Comparison of ENCODE assay signal across 8 mouse cellular contexts in genomic region chr16:21412593-21413047, GRCm38 (mm10). TPM values are rescaled to one million over a fixed set of nuclear protein-coding genes. Genes with fewer than 3 reads are reported as not detected.
DNase-seq lines count a peak whose midpoint lies in the region; ATAC-seq and TF ChIP-seq lines count a peak whose summit lies in the region.

No protein-coding gene starts in this region.

- no peak overlapping the region for H3K9ac ChIP-seq in hindbrain, embryonic 16.5 days (ENCODE audit: low read depth, low read length)

- H3K4me1 ChIP-seq in cerebellum, adult 2 months (ENCODE audit: control insufficient read depth, insufficient read depth, low read length), result no peaks in the 10 kb centered on the region
- no peaks in the 10 kb centered on the region for H3K4me1 ChIP-seq in hindbrain, embryonic 16.5 days (ENCODE audit: control insufficient read depth, insufficient read depth, low read depth, low read length)

- in situ Hi-C loops in Patski (cut with MboI; ENCODE audit: low pct_unique_long_range_greater_than_20kb), result no loop called here

- H3K4me2 ChIP-seq in hindbrain, embryonic 16.5 days (ENCODE audit: low read length), result no peak overlapping the region

- 18% methylated on average over 8 of the region's 8 CpGs for WGBS in cerebellum, adult 2 months
- WGBS in hindbrain, embryonic 16.5 days, result 22% methylated on average over 8 of the region's 8 CpGs

- TF ChIP-seq CTCF in Patski (IDR thresholded peaks at IDR 0.05), result peak; percentile 99
- TF ChIP-seq CTCF in cerebellum, adult 2 months (IDR thresholded peaks at IDR 0.05; ENCODE audit: borderline replicate concordance, insufficient read depth, low read depth, low read length), result peak; percentile 98

- H3K9me3 ChIP-seq in hindbrain, embryonic 16.5 days (ENCODE audit: control insufficient read depth, low read length), result no peaks in the 10 kb centered on the region

- CTCF ChIA-PET in Patski (lab: Charles Lee), result interaction anchor here (0.6 to 4.6 kb wide), 14 partner anchors 8 to 220 kb away, joined by 3 to 30 read pairs (median 4); partner anchors contain the start of genes Ephb3 and Vps8

- no peak overlapping the region for H3K4me3 ChIP-seq in cerebellum, adult 2 months (replicated peaks; ENCODE audit: insufficient read depth, low read depth, low read length)
- no peak overlapping the region for H3K4me3 ChIP-seq in hindbrain, embryonic 16.5 days (ENCODE audit: low read length)

- no peaks in the 10 kb centered on the region for H3K36me3 ChIP-seq in hindbrain, embryonic 16.5 days (ENCODE audit: control insufficient read depth, insufficient read depth, low read length)

- peaks cover 4% of the 10 kb centered on the region for H3K27me3 ChIP-seq in Patski
- H3K27me3 ChIP-seq in cerebellum, adult 2 months (ENCODE audit: control insufficient read depth, insufficient read depth, low read length), result no peaks in the 10 kb centered on the region
- H3K27me3 ChIP-seq in hindbrain, embryonic 16.5 days (replicated peaks; ENCODE audit: control insufficient read depth, insufficient read depth, low read length), result no peaks in the 10 kb centered on the region

- ATAC-seq in Patski, result peak; percentile 76
- peak; percentile 74 for ATAC-seq in frontal cortex, adult (ENCODE audit: low TSS enrichment)
- peak; percentile 79 for ATAC-seq in hindbrain, embryonic 16.5 days

- no peak for DNase-seq in Patski (ENCODE audit: low read depth, low spot score)
- DNase-seq in cerebellum, adult 2 months, result peak; percentile 54 to 61
- DNase-seq in layer of hippocampus, postnatal 36 days, result peak; percentile 50 to 53
- peak; percentile 74 to 82 for DNase-seq in lung, postnatal 4 days
- peak; percentile 76 to 85 for DNase-seq in right cerebral cortex, adult 2 months (ENCODE audit: low spot score in 2 of 2)
- DNase-seq in urinary bladder, postnatal 25 days (ENCODE audit: low spot score), result peak; percentile 68

- H3K27ac ChIP-seq in cerebellum, adult 2 months (ENCODE audit: insufficient read depth, low read length), result no peak overlapping the region
- H3K27ac ChIP-seq in hindbrain, embryonic 16.5 days (ENCODE audit: low read depth, low read length), result no peak overlapping the region

- TF ChIP-seq POLR2A in cerebellum, adult 2 months (IDR thresholded peaks at IDR 0.05; ENCODE audit: borderline replicate concordance, insufficient read depth, low read length), result no peak

- POLR2A ChIA-PET in Patski (lab: Charles Lee), result interaction anchor here (0.6 kb wide), 1 partner anchor 268 kb away, joined by 6 read pairs; no protein-coding TSS in a partner anchor

RNA-seq across cellular contexts. Expression of gene Vps8, which starts 10.3 kb away (rescaled TPM):
- polyA plus RNA-seq in Patski (2021), result 18.9 TPM
- 26.3 and 27.1 TPM in 2 replicates for polyA plus RNA-seq in cerebellum, adult 2 months (2012; rRNA removed)
- polyA plus RNA-seq in hindbrain, embryonic 16.5 days (2015; fragmentation: Nextera tagmentation; extraction: Ambion mirVana), result 33.1 and 38.3 TPM in 2 replicates
- total RNA-seq in layer of hippocampus, postnatal 36 days (2021), result 10 to 100 TPM; 48.1 to 54.7 TPM
